Mouse (Mus musculus) ES-E14 (cell line): ENCODE measurements around the gene Dmac2.

Experiments
- CHD2 ChIP-seq: IDR thresholded peaks from 2 replicates; pipeline ENCODE4 v1.6.1; 2014; ENCODE audit warnings: mild to moderate bottlenecking, low read depth, low read length, inconsistent platforms
- MAFK ChIP-seq: IDR thresholded peaks from 2 replicates; pipeline ENCODE4 v1.6.1; 2014; ENCODE audit warnings: mild to moderate bottlenecking, low read depth, low read length, inconsistent platforms; ENCODE audit not compliant: insufficient read depth
- ZC3H11A ChIP-seq: IDR thresholded peaks from 2 replicates; pipeline ENCODE4 v1.6.1; 2012; ENCODE audit warnings: low read depth, mild to moderate bottlenecking, inconsistent platforms, low read length, borderline replicate concordance
- ZNF384 ChIP-seq: IDR thresholded peaks from 2 replicates; pipeline ENCODE4 v1.6.1; 2012; ENCODE audit warnings: low read depth, low read length, inconsistent platforms

DNA sequence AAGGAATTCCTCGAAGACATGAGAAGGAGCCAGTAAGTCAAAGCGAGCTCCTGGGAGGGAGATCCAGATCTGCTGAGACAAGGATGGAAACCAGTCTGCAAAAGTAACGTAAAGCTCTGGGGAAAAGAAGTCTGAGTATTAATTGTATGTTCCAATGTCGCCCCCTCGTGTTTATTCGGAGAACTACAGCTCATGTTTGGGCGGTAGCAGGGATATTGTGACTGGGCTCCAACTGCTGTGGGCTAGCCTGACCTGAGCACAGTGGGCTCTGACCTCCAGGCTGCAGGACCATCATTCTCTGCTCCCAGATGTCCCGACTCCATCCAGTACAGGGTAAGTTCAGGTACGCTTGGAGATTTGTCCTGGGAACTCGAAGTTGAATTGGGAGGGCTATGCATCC, 19.6 kb upstream of the Dmac2 start:
- TF ChIP-seq ZNF384 = no peak
- TF ChIP-seq MAFK = no peak
- TF ChIP-seq CHD2 = no peak
- peak; percentile 99 for TF ChIP-seq ZC3H11A
